Mouse (Mus musculus): Measurements from ENCODE around the gene Stk25.

The Stk25 gene

DNA sequence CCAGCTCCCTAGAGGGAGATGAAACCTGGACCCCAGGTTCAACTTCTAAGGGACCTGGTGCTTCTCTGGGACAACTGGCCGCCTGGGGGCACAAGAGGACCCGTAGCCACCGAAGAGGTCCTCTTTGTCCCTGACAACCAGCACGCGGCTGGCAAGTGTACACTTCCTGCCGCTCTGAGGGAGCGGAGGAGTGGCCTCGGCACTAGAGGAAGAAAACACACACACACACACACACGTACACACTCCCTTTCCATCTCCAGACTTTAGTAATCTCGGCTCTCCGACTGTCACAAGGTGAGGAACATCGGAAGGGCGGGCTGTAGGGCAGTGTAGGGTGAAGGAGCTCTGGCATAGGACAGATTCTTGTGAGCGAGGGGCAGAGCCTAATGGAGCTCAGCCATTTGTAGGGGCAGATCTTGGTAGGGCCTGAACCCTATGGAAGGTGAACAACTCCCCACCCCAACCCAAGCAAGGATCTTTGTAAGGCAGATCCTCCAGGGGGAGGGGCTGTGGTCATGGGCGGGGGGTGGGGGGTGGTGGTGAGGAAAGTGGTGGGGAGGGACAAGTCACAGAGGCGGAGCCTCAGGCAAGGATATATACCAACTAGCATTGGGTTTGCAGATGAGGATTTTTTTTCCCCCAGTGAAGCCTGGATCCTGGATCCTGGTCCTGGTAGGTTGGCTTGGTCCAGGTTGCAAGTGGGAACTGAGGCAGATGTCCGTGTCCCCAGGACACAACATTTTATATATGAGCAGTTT, 10.5 kb upstream of the Stk25 start:
- peak; percentile 80 to 87 for DNase-seq

DNA sequence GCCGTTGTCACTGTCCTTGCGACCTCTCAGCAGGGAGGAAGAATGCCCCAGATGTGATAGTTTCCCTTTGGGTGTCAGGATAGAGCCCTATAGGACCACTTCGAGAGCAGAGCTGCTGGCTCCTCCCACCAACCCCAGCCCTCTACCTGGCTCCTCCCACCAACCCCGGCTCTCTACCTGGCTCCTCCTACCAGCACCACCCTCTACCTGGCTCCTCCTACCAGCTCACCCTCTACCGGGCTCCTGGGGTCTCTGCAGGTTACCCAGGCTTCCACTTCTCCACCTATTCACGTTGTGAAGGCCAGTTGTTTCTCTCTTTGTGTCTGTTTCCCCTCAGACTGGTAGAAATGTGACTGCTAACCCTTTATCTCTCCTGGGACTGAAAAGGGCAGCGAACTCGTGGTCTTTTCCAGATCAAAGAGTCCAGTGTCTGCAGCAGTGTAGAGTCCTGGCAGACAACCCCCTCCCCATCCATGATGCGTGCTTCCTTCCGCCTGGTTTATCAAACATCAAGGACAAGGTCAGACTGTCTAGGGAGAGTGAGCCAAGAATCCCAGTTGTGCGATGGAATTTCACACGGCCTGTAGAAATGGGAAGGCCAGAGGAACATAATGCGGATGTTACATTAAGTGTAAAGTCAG, 9.4 kb upstream of the Stk25 start:
- no peak for DNase-seq

DNA sequence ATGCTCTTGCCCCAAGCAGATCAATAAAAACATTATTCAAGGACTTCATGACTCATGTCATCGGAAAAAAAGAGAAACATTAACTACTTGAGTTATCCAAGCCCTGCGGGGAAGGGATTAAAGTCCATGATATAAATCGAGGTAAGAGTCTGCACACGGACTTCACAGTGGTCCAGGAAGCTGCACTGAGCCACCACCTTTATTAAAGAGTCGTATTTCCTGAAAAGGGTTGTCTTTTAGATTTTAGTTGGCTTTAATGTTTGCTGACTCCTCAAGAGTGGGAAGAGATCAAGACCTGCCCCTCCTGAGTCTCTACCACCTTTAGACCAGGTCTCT, 1.5 kb downstream of the Stk25 start:
- DNase-seq: no peak

DNA sequence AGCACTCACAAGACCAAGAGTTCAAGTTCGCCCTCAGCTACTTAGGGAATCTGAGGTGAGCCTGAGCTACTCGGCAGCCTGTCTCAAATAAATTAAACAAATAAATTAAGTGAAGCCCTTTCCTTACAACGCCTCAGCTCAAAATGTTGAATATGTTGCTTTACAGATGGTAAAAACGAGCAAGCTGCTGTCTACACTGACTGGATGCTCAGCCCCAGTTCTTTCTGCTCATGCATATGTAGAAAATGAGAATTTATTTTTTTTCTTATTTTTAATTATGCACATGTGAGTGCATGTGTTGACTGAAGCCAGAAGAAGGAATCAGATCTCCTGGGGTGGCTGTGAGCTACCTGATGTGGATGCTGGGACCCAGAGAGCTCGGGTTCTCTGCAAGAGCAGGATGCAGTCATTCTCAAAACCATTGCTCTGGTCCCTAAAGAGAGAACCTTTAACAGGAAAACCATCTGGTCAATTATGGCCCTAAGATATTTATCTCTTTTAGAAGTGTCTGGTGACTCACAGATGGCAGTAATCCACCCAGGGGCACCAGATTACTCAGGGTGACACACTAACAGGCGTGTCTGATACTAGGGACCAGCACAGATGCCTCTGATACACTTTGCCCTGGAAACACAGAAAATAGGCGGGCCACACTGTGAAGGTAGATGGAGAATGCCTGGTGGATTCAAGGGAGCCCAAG, 2.0 kb downstream of the Stk25 start:
- no peak for DNase-seq

DNA sequence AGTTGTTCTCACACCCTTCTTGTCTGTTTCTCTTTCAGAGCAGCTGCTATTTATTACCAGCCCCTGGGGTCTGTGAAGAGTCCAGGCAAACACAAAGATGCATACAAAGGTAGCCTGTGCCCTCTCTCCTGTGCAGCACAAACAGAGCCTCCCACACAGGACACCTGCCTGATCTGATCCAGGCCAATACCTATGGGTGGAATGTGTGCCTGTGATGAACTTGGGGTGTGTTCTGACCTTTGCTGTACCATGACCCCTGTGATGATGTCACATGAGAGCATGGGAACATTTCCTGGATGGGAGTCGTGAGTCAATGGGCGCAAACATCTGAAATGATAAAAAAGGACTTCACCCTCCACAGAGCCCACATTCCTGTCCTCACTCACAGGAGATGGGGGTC, 3.7 kb downstream of the Stk25 start:
- no peak for DNase-seq

DNA sequence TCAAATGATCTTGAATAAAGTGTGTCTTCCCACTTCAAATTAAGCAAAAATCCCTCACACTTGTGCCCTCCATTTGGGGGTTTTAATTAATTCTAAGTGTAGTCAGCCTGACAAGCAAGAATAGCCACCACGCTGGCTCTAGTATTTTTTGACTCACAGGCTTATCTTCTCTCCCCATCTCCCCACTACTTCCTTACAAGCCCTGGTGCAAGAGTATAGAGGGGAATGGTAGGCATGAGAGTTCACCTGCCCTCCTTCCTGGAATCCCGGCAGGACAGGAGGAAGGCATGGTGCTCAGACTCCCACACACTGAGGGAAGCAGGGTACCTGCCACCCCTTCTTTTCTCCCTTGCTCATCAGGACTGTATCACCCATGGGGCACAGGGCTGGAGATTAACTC, 4.2 kb downstream of the Stk25 start:
- no peak for DNase-seq

DNA sequence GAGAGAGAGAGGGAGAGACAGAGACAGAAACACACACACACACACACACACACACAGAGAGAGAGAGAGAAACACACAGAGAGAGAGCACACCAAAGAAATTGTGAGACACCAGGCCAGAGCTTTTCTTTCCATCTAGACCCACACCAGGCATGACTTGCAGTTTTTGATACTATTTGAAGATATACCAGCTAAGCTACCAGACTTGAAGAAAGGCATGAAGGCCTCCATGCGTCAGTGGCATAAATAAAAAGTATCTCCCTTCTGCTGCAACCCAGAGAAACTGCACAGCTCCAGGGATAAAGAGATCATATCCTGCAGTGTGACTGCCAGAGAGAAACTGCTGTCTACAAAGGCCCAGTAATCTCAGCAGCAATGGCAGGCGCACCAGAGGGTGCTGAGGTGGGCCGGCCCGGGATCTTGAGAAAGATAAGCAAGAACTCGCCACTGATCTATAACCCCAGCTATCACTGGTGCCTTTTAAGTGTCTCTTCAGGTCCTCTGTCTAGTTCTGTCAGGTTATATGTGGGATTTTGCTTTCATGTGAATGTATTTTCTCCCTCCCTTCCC, 8.8 kb downstream of the Stk25 start:
- no peak for DNase-seq

DNA sequence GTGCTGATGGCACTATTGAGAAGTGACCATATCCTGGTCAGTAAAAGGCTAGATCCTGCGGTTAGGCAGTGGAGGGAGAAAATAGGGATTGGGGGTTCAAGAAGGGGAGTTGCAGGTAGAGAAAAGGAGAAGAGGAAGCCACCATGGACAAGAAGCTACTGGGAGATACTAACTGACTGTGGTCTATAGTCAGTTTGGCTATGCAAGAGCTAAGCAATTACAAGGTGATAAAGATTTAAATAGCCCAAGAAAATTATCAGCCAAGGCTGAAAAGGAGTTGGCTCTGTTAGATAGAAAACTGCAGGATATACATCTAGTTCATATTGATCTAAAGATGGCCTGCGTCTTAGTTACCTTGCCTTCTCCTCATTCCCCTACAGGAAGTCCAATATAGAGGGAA, 15.8 kb downstream of the Stk25 start:
- no peak for DNase-seq

DNA sequence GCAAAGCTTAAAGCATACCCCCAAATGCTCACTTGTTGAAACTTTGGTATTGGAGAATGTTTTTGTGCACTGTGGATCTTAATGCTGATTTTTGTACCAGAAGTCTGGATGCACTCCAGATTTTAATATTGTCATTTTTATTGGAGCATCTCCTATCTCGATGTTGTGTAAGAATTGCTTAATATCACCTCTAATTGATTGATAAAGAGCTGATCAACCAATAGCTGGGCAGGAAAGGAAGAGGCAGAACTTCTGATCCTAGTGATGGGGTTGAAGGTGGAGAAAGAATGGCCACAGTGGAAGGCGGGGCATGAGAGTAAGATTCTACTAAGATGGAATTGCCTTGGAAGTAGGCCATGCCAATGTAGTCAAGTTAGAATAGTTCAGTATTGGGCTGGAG, 16.5 kb downstream of the Stk25 start:
- no peak for DNase-seq

DNA sequence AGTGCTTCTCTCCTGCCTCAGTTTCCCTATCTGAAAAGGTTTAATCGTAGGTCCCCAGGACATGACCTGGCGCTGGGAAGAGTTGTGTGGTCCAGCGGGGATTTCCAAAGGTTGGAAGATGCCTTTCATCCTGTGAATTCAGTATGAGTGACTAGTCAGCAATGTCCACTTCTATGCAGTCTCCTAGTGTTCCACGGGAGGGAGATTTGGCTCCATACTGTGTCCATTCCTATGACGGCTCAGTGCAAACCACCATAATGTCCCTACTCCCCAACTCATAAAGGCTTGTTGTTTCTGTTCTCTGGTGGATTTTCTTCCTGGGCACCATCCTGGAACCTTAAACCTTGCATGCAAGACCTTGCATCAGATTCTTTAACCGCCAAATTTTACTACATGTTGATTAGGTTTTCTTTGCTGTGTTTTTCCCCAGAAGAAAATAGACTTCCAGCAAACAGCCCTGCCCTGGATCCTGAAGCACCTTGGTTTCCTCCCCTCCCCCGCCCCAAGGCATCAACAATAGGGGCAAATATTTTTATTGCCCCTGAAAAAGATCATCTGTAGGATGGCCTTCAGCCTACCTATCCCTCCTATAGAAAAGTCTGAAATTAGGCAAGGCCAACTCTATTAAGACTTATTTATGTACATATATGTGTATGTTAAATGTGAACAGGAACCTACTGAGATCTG, 22.1 kb downstream of the Stk25 start:
- peak in 1 of 2 experiments; percentile 38 for DNase-seq

DNA sequence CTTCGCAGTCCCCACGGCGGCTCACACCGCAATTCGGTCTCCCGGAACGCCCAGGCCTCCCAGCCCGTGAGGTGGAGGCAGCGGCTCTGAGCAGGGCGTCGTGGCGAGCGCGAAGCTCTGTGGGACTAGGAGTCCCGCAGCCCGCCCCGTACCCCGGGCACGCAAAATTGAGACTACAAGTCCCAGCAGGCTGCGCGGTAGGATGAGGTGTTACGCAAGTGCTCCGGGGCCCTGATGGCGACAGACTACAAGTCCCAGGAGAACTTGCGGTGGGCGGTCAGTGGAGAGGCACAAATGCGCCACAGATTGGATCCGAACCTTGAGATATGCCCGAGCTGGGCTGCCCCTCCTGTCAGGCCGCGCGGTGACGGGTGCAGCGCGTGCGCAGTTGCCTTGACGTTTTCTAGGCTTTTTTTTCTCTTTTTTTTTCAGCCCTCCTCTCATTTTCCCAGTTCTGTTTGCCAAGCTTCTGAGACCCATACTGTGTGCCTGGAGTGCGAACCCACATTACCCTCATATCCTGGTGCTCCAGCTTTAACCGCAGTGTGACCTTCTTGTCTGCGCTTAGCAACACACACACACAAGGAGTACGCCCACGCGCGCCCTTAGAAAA, 22.8 kb downstream of the Stk25 start:
- DNase-seq: peak; percentile 98 to 99

DNA sequence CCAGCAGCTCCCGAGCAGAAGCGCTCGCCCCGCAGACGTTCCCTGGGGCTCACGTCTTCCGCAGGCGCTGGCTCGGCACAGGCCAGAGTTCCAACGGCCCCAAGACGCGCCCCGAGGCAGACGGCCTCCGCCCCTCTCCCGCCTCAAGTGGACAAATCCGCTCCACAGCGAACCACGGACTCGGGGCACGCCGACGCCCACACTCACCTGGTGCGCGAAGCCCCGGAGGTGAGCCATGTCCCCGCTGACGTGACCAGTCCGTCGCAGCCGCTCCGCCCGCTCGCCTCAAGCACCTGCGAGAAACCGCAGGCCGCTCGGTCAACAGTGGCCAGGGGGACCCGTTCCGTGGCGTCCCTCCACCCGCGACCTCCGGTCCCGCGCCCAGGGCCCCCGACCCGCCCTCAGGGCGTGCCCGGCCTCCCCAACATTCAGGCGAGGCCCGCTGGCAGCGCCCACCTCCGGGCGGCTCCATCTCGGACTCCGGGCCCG, 23.3 kb downstream of the Stk25 start:
- DNase-seq: peak in 1 of 2 experiments; percentile 77

DNA sequence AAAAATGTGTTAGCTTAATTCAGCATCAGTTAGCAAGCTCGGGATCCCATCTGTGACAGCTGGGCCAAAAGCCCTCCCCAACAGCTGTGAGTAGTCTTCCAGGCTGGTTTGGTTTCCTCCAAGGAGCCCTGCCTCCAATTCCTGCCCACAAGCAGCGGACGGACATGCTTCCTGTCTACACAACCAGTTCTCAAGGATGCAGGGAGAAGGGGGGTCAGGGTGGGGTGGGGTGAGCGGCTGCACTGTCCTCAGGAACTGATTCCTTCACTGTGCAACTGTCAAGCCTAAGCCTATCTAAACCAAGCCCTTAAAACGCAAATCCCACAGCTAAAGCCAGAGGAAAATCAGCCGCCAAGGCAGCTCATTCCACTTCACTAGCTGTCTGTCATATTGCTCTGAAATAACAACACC, 24.0 kb downstream of the Stk25 start:
- DNase-seq: peak; percentile 25 to 41

DNA sequence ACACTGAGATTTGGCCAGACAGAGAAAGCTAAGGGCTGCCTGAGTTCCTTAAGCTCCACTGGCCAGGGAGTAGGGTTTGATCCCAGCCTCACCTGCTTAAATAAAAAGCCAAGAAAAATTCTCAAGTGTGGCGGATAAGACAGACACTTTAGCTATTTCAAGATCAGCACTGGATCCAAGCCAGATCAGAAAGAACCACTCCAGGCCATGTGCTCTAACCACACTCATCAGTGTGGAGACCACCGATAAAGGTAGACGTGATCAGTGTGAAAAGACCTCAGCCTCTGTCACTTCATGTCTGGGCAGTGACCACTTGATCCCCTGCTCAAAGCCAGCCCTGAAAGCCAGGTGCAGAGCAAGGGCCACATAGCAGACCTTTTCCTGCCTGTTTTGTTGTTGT, 25.7 kb downstream of the Stk25 start:
- no peak for DNase-seq

DNA sequence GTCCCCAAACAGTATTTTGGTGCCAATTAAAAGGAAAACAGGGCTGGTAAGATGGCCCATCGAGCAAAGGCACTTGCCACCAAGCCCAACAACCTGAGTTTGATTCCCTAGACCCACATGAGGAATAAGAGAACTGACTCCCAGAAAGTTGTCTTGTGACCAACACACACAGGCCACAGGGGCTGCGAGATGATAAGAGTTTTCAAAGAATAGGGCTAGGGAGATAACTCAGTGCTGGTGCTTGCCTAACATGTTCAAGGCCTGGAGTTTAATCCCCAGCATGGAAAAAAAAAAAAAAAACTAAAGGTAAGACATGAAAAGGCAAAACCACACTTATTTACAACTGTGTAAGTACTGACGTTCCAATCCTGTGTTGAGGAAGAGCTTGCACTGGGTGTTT, 27.7 kb downstream of the Stk25 start:
- no peak for DNase-seq

DNA sequence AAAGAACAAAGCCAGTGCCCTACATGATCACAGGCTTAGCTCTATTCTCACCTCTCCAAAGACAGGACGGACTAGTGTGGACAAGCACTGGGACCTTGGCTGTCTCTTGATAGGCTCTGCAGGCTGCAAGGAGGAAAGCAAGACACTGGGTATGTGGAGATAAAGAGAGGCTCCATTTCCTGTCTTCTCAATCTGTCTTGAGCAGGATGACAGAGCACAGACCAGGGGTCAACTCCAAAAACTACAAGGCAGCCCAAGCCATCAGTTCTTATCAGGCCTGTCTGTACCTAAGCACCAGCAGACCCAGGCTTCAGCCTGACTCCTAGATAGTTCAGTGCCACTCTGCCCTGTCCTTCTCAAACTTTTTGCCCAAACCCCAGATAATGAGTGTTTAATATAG, 34.0 kb downstream of the Stk25 start:
- DNase-seq: no peak

DNA sequence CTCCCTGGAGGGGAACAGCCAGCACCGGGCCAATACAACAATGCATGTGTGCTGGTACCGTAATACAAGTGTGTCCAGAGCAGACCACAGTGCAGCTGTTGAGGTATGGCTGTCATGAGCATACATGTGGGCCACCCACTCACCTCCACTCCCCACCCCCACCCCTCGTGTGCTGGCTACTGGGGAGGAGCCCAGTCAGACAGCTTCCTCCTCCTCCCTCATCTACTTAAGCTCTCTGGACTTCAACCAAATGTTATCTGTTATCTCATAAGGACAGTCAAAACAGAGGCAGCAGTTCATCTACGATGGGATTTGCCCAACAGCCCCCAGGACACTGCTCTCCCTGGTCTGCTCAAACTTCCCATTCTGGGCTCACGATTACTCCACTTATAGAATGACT, 39.5 kb downstream of the Stk25 start:
- DNase-seq: no peak

DNA sequence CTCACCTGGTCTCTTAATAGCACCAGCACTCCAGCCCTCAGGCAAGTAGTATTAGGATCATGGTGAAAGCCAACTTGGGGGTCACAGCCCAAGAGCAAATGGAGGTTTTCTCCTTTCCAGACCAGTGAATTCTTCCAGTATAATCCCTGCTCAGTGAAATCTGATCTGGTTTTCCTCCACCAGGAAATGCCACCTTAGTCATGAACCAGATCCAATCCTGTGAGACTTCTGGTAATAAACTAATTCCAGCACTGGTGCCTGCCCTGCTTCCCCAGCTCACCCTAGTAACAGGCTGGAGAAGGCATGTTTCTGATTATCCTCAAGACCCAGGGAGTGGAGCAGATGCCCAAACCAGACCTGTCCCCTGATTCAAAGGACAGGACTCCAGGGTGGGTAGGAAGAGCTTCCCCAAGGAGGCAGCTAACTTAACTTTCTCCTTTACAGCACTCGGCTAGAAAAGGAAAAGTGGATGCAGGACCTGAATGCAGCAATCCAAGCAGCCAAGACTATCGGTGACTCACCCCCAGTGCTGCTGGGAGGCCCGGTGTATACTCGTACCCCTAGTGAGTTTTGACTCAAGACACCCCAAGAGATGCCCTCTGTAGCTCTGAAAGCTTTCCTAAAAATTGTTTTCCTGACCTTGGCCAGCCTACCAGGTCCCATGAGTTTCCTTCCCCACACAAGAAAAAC, 40.3 kb downstream of the Stk25 start:
- no peak for DNase-seq

DNA sequence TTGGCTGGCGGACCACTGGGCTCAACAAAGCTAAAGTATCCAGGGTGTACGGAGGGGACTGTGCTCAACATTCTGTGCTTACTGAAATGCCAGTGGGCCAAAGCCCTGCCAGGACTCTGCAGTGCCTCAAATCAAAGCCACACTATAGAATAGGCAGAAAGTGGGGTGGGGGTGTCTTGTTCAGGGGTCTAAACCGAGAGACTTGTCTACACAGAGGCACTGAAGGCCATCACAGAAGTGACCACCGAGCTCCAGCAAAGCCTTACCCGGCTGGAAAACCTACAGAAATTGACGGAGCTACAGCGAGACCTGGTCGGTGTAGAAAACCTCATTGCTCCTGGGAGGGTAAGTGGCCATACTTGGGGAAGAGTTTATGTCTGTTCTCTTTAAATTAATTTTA, 48.7 kb downstream of the Stk25 start:
- DNase-seq: no peak

DNA sequence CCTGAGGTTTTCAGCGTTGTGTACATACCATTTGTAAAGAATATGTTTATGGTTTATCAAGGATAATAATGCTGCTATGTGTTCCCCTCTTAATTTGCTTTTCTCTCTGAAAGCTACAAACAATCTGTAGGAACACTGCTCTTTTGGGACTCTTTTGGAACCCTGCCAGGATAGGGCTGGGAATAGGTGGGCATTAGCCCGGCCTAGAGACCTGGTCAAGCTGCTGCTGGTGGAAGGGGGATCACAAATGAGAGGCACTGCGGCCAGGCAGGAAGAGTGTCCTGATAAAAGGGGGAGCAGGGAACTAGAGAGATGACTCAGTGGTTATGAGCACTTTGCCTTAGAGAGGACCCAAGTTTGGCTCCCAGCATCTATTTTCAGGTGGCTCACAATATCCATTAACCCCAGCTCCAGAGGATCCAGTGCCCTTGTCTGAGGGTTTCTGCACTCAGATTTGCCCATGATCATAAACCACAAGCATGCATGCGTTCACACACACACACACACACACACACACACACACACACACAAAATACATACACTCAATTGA, 49.7 kb downstream of the Stk25 start:
- no peak for DNase-seq

All from cerebellum, postnatal 14 days (tissue).